Mouse (Mus musculus) olfactory bulb, adult 2 months (tissue): ENCODE data around the gene Zfp106.

ENCODE experiments used
- CTCF ChIP-seq: fragments of 200-500 bp; IDR thresholded peaks from 2 replicates; pipeline ENCODE4 v1.5.1; 2012; ENCODE audit warnings: low read depth, mild to moderate bottlenecking, low read length, moderate library complexity; ENCODE audit not compliant: insufficient read depth
- POLR2A ChIP-seq: fragments of 200-500 bp; IDR thresholded peaks from 2 replicates; pipeline ENCODE4 v1.6.1; 2012; ENCODE audit warnings: mild to moderate bottlenecking, low read depth, low read length, moderate library complexity; ENCODE audit not compliant: insufficient read depth

DNA sequence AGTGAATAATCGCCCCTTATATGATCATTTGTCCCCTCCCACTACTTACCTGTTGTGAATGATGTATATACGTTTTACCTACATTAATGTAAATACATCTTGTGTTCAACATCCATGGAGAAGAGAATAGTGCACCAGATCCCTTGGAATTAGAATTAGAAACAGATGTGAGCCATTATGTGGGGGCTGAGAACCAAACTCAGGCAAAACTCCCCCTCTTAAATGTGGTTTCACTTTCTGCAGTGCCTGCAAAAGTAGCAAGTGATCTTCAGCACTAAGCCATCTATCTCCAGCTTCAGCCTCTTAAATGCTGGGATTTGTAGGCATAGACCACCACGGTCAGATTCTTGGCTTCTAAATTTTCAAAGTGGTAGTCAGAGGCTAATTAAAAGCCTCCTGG, 11.5 kb upstream of the Zfp106 start:
- TF ChIP-seq POLR2A (no peak), CTCF (no peak)
